Mouse (Mus musculus) heart, adult 2 months (tissue): ENCODE data around the gene Doc2b.

Experiments
- CTCF ChIP-seq: fragments of 200-600 bp; IDR thresholded peaks from 2 replicates; pipeline ENCODE4 v1.8.1; 2022; ENCODE audit warnings: antibody characterized with exemption, mild to moderate bottlenecking, moderate library complexity
- EP300 ChIP-seq: fragments of 200-500 bp; IDR thresholded peaks from 2 replicates; pipeline ENCODE4 v1.6.1; 2011; ENCODE audit warnings: low read depth, low read length, control low read depth; ENCODE audit not compliant: insufficient read depth
- POLR2A ChIP-seq: fragments of 200-500 bp; IDR thresholded peaks from 2 replicates; pipeline ENCODE4 v1.6.1; 2011; ENCODE audit warnings: mild to moderate bottlenecking, low read depth, low read length, control low read depth; ENCODE audit not compliant: insufficient read depth

- peak; percentile 85 for TF ChIP-seq CTCF
- peak; percentile 83 for TF ChIP-seq EP300
- no peak for TF ChIP-seq POLR2A
Observed at GRCm38 (mm10) chr11:75781919-75782318, 13.9 kb downstream of the Doc2b start.
